Mouse (Mus musculus): Measurements from ENCODE around the gene Gm6034.
"Not testable (repeated sequence)": the region's sequence is repeated elsewhere in the genome, so short reads cannot be mapped to it uniquely, and the experiment has no call there.

Gene Gm6034

DNA sequence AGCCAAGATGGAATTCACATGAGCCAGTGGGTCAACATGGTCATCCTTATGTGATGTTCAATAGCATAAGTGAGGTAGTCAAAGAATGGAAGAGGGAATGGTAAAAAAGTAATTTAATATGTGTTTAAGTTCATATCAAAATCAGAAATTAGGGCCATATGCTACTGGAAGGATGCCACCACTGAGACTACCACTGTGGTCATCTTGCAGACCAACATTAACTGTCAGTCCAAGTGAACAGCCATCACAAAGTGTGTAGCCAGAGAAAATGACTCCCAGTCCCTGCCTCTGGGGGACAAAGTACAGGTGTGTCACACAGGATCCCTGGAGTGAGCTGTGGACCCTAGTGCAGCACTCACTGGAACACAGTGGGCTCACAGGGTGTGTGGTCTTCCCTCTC is 39.1 kb downstream of the Gm6034 start:
- DNase-seq (ENCODE audit: extremely low spot score, low spot score), result not testable (repeated sequence)

GRCm38 (mm10) chr17:36082519-36083232 is 39.9 kb downstream of the Gm6034 start:
- not testable (repeated sequence) for DNase-seq (ENCODE audit: extremely low spot score, low spot score)

DNA sequence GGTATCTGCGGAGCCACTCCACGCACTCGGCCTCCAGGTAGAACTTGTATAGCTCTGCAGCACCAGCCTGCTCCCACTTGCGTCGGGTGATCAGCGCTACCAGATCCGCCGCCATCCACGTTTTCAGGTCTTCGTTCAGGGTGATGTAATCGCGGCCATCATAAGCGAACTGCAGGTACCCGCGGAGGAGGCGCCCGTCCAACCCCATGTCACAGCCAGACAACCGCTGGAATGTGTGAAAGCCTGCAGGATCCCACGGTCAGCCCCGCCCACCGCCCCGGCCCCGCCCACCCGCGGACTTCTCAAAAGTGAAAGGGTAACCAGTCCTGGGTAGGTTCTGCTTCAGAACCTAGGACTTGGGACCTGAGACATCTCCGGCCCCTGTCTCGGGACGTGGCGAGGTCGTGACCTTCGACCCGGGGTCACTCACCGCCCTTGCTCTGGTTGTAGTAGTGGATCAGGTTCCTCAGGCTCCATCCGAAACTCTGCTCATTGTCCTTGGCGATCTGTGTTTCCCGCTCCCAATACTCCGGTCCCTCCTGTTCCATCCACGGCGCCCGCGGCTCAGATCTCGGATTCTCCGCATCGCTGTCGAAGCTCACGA is 40.6 kb downstream of the Gm6034 start:
- DNase-seq (ENCODE audit: extremely low spot score, low spot score), result peak; percentile 74

GRCm38 (mm10) chr17:36083870-36084451 is 41.2 kb downstream of the Gm6034 start:
- DNase-seq (ENCODE audit: extremely low spot score, low spot score), result no peak

DNA sequence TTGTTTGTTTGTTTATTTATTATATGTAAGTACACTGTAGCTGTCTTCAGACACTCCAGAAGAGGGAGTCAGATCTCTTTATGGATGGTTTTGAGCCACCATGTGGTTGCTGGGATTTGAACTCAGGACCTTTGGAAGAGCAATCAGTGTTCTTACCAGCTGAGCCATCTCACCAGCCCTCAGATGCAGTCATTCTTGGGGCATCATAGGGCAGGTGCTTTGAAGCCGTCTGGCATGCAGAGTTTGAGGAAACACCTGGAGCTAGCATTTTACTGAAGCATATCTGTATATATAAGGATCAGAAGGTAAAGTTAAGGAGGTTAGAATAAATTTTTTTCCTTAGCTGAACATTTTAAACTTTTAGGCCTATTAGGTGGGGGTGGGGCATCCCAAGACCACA is 43.2 kb downstream of the Gm6034 start:
- not testable (repeated sequence) for DNase-seq (ENCODE audit: extremely low spot score, low spot score)

GRCm38 (mm10) chr17:36091933-36092332 is 49.2 kb downstream of the Gm6034 start:
- DNase-seq (ENCODE audit: extremely low spot score, low spot score), result not testable (repeated sequence)

- not testable (repeated sequence) for DNase-seq (ENCODE audit: extremely low spot score, low spot score)
Measured at GRCm38 (mm10) chr17:36092520-36092919, 49.8 kb downstream of the Gm6034 start.

GRCm38 (mm10) chr17:36093936-36094335 is 51.2 kb downstream of the Gm6034 start:
- no peak for DNase-seq (ENCODE audit: extremely low spot score, low spot score)

DNA sequence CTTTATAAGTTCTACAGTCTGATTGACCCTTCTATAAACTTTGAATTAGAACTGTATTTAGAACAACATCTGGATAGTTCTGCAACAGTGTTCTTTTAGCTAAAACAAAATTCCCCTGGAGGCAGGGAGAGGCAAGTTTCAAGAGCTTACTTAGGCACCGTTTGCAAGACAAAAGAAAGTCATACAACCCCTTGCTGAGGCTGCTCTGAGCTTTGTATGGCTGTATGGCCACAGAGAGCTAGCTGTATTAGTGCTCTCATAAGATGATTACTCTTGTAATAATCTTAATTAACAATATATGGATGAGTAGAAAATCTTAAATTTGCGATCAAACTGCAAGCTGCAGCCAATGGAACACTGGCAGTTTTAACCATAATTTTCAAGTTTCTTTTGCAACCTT is 56.8 kb downstream of the Gm6034 start:
- not testable (repeated sequence) for DNase-seq (ENCODE audit: extremely low spot score, low spot score)

- not testable (repeated sequence) for DNase-seq (ENCODE audit: extremely low spot score, low spot score)
Measured at GRCm38 (mm10) chr17:36102091-36102490, 59.3 kb downstream of the Gm6034 start.
